ENCODE assay signal across 1 mouse cellular context in the genomic region with DNA sequence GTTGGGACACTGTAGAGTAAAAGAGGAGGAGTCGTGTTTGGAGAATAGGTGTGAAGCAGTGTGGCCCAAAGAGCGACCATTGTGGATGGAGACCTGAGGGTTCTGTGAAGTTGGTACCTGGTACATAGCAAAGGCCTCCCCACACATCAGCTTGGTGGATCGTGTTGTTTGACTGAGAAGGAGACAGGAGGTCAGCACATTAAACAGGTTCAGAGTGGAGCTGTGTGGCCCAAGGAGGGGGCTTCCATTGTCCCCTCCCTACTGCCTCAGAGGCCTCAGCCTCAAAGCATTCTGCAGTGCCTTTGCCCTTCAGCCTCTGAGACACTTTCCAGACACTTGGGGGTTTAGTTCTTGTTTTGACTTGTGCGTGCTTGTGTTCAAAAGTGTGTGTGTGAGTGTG.
TF ChIP-seq lines count a peak whose summit lies in the region.

No protein-coding gene starts in this region.

TF ChIP-seq in MEL, 35 proteins besides CTCF, POLR2A, EP300 and RAD21 (continued from another document):
- no peak for TF ChIP-seq MYC (IDR thresholded peaks at IDR 0.05; ENCODE audit: low read depth, low read length)
- no peak for TF ChIP-seq POLR2AphosphoS5 (IDR thresholded peaks at IDR 0.05; ENCODE audit: borderline replicate concordance, low read depth, low read length)
- no peak for TF ChIP-seq CHD2 (IDR thresholded peaks at IDR 0.05; ENCODE audit: low read length)
- TF ChIP-seq CHD1 (IDR thresholded peaks at IDR 0.05; ENCODE audit: low read depth, low read length) = no peak
- peak; percentile 76; the same call in 1 of the 2 replicates for TF ChIP-seq POLR2AphosphoS2 (IDR thresholded peaks at IDR 0.05; ENCODE audit: low read length)
- no peak for TF ChIP-seq MAZ (IDR thresholded peaks at IDR 0.05; ENCODE audit: low read depth, low read length)
